Mouse (Mus musculus) ovary, postnatal 10 days (tissue): ENCODE data around the gene Mcf2l.

Experiments
- DNase-seq: peaks from one replicate; pipeline ENCODE4 v3.0.0; 2022; ENCODE audit warnings: low spot score

The Mcf2l gene

DNA sequence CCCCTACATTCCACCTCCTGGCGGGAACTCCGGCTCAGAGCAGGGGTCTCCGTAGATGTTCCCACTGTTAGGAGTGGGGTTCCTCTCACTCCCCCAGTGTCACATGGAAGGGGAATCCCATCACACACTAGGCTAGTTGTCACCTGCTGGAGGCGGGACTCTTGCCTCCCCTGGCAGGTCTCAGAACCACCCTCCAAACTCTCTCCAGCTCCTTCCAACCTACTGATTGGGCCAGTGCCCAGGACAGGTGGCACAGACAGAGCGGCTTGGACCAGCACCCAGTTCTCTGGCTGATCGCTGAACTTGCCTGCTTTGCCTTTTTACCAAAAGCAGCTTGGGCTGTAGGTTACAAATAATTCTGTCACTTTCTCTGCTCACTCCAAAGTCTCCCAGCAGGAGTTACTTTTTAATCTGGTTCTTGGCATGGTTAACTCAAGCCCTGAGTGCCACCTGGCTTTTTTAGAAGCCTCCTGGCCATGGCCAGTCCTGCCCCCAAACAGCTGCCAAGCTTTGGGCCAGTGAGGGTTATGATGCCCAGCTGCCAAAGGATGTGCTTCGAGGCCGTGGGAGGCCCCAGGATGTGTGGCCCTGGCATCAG, 687 bp downstream of the Mcf2l start:
- no peak for DNase-seq

GRCm38 (mm10) chr8:12874971-12875370, 1.4 kb downstream of the Mcf2l start:
- no peak for DNase-seq

DNA sequence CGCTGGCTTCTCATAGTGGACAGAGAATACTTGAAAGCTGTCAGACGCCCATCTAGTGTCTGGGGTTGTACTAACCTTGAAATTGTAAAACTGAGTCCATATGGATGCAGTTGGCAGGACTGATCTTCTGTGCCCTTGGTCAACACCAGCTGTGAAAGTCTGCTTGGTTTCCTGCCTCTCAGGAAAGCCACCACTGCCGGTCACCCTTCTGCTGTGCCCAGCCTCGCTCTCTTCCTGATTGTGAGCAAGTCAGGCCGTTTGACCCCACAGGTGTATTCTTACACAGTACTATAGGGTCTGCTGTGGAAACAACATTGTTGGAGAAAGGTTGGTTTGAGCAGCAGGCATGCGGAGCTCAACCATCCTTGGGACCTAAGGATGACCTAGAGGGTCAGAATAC, 3.5 kb downstream of the Mcf2l start:
- DNase-seq = no peak

DNA sequence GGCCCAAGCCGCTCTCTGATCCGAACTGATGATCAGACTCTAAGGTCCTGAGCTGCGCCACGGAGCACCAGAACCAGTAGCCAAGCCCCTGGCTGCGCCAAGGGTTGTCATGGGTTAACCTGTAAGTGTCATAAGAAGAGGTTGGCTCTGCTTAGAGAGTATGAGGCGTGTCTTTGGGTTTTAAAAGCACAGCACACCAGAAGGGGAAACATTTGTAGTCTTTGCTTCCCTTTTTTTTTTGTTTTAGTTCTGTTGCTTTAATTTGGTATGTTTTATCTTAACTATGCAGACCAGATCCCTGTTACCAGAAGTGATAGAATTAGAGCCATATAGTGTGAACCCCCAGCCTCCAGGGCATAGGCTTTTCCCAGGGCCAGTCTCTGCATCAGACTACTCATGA, 6.6 kb downstream of the Mcf2l start:
- DNase-seq = no peak

GRCm38 (mm10) chr8:12883051-12884004, 9.7 kb downstream of the Mcf2l start:
- DNase-seq = no peak

DNA sequence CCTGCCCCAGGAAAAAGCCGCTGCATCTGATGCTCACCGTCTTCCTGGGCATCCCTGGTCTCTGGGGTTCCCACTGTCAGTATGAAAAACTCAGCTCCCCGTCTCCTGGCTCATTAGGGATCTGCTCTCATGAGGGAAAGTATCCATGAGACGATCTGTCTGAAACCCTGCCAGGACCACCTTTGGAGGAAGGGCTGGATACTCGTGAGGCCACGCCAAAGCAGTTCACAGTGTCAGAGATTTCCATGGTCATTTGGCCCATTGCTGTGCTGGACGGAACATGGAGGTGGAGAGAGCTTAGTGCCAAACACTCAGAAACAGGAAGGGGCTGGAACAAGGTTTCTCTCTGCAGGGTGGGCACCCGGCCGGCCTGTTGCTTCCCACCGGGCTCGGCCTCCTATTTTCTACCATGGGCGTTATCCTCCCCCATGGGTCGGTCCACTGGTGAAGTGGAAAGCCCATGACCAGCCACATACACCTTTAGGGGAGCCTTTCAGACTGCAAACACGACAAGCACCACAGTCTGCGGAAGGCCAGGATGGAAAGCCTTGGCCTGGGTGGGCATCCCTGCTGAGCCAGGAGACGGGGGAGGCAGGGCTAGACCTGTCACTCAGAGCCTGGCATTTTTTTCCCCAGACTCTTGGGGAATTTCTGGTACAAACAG, 14.3 kb downstream of the Mcf2l start:
- no peak for DNase-seq

GRCm38 (mm10) chr8:12889046-12889598, 15.5 kb downstream of the Mcf2l start:
- no peak for DNase-seq

DNA sequence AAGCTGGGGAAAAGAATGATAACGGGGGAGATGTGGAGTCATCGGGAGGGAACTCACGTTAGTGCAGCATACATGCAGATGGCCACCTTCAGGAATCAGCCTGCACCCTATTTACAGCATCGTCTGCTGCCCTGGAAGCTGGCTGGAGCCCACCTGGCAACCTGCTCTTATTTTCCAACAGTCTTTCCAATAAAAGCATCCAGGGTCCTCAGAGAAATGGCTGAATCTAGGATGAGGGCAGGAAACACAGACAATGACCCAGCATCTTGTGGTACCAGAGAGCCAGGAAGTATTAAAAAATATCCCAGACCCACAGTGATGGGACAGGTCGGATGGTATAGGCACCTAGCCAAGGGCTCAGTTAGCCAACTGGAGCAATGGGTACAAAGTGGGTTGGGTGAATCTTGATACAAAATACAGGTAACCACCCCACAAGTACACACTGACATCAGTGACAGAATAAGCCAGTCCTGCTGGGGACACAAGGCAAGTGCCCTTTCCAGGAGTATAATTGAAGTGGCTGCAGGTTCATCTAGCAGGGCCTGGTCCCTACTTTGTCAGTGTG, 19.4 kb downstream of the Mcf2l start:
- DNase-seq = no peak

DNA sequence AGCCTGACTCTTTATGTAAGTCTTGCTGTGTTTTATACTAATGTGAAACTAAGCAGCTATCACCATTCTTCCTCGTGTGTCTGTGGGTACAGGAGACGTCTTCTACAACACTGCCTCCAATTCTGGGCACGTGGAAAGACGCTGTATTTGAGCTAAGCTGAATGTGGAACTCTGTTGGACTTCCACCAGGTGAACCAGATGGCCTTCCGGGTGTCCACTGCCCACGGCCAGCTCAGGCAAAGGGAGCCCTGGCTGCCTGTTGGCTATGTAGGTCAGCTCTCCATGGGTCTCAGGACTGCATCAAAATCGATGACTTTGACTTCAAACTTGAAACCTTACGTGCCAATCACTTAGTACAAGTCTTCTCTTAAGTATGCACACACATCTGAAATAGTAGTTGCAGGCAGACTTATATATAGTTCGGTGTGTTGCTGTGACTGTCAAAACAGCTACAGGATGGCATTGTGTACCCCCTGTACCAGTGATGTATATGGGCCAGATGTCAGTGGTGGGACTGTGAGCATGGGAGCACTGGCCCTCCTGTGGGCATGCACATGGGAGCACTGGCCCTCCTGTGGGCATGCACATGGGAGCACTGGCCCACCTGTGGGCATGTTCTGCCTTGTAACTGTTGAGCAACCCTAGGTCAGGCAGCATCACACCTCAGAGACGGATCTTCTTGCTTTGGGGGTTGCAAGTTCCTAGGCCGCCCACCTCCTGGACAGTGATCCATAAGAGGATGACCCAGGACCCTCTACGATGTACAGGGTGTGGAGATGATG, 20.4 kb downstream of the Mcf2l start:
- DNase-seq = no peak

GRCm38 (mm10) chr8:12894783-12895534, 21.4 kb downstream of the Mcf2l start:
- no peak for DNase-seq

GRCm38 (mm10) chr8:12895535-12896150, 22.0 kb downstream of the Mcf2l start:
- no peak for DNase-seq

DNA sequence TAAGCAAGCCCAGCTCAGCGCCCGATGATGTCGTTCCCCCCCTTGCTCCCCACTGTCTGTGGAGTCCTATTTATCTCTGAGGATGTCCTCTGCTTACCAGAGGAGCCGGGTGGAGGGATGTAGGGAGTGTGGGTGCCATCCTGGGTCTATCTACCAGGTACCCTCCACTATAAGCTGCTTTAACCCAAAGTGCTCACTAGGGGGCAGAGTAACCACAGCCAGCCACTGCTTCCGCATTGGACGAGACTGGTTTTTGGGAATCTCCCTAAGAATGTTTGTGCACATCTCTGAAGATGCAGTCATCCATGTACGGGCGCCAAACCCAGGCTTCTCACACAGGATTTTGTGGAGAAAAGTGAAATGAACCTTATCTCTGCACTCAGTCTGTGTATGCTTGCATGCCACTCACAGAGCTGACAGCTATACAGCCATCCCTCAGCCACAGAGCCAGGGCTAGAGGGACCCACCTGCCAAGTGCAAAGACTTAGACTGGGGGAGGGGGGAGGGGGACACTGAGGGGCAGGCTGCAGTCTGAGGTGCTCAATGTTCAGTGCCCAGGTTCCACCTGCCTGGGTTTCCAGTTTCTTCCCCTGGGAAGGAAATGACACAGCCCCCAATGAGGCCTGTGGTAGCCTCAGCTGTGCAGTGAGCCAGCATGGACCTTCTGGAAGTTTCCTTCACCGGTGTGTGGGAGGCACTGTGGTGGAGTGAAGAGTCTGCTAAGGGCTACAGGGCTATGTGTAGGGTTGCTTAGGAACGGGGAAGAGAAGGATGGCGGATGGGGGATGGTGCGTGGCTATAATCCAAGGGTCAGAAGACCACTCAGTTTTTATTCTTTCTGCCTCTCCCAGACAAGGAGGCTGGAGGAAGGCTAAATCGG, 23.1 kb downstream of the Mcf2l start:
- DNase-seq = peak; percentile 24

- no peak for DNase-seq
These were observed 24.2 kb downstream of the Mcf2l start for GRCm38 (mm10) chr8:12897815-12898214.

GRCm38 (mm10) chr8:12903790-12904415, 30.3 kb downstream of the Mcf2l start:
- no peak for DNase-seq

GRCm38 (mm10) chr8:12905122-12905521, 31.5 kb downstream of the Mcf2l start:
- DNase-seq = no peak

DNA sequence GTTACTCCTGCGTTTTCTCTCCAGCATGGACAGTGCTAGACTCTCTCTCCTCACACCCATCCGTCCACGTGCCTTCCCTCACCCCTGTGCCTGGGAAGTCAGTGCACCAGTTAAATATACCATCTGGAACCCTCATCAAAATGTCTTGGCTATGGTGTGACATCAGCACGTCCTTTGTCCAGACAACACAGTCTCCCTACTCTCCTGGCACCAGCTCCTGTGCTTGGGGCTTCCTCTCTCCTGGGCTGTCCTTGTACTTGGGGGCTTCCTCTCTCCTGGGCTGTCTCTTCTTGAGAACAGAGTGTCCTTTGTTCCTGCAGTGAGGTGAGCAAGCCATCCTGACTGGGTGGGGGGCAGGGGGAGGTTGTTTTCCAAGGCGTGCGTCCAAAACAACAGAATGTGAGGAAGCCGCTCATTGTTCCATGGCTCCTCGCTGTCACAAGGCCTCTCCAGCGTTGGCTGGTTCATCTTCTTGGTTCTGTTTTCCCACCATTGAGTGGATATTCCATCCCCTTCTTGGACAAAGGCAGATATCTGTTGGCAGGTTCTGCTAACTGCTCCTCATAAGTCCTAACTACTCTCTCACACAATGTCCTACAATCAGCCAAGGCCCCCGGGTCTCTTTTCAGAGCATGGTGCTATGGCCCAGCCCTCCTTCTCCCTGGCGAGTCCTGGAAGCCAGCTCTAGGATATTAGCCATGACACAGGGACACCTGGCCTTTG, 32.2 kb downstream of the Mcf2l start:
- DNase-seq = no peak

DNA sequence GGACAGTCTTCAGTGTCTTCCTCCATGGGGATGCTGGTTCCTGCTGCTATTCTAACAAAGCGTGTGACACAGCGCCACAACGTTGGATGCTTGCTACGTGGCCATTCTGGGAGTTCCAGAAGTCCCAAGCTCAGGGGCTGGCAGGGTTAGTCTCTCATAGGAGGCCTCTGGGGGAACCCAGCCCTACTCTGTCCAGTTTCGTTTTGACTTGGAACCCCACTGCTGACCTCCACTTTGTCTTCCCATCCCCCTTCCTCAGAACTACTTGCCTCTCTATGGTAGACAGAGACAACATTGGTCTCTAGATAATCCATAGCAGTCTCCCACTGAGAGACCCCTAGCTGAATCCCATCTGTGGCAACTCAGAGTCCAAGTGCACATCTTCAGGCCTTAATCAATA, 33.0 kb downstream of the Mcf2l start:
- DNase-seq = no peak

- DNase-seq = no peak
These were observed 34.1 kb downstream of the Mcf2l start for GRCm38 (mm10) chr8:12907730-12908129.
